Mouse (Mus musculus): Measurements from ENCODE around the gene Arpc4. TPM values are rescaled to one million over a fixed set of nuclear protein-coding genes. Genes with fewer than 3 reads are reported as not detected.

Gene Arpc4
- polyA plus RNA-seq, 1 experiment, result 1,078 TPM

DNA sequence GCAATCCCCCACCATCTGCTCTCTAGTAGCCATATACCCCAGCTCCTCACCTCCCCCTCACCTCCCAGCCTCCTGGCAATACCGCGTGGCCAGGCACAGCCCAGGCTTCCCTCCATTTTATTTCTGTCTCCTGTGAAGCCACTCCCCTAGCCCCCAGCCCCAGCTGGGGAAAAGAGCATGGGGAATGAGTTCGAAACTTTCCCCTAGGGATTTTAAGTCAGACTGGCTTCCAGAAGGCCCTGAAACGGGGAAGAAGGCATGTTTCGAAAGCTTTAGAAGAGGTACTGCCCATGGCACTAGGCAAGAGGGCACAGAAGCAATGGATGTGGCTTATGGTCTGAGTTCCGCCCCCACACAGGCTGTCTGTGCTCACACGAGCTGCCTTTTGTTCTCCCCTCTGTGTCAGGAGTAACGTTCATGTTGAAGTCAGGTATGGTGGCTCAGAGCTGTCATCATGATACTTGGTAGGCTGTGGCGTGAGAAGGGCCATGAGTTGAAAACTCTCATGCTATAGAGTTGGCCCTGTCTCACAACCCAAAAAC, 57.8 kb downstream of the Arpc4 start, which contains the start of gene Cidec:
Gene Cidec, minus strand, starts transcription at position 97 of the 542 bp plus-strand sequence.
- peaks cover 30% of the 10 kb centered on the region for H3K4me1 ChIP-seq
- no peak within 1 kb of the TSS for H3K4me3 ChIP-seq (replicated peaks)
- no peaks in the 10 kb centered on the region for H3K9me3 ChIP-seq
- no peaks in the 10 kb centered on the region for H3K36me3 ChIP-seq (replicated peaks; ENCODE audit: low read length)
- H3K27me3 ChIP-seq (replicated peaks), result peaks cover 35% of the 10 kb centered on the region
- TF ChIP-seq FLI1 (IDR thresholded peaks at IDR 0.05; ENCODE audit: low read length), result no peak
- no peak for TF ChIP-seq GATA1 (IDR thresholded peaks at IDR 0.05; ENCODE audit: borderline replicate concordance, low read length)

DNA sequence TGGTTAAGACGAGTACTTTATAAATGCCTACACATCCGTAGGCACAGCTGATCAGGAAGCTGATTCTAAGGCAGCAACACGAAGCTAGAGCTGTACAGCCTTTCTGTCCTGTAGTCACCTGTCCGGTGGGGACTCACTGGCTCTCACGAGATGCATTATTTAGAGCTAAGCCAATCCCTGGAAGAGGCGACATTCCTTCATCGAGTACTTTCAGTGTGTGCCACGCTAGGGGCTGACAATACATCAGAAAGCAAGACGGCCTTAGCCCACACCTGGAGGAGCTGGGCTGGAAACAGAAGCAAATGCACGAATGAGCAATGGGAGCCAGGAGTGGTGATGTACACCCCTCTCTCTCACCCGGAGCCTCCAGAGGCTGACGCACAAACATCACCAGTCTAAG, 59.2 kb downstream of the Arpc4 start:
- Histone ChIP-seq H3K9me3 (no peaks in the 10 kb centered on the region), H3K4me1 (peaks cover 31% of the 10 kb centered on the region), H3K4me3 (replicated peaks) (no peak overlapping the region), H3K36me3 (replicated peaks; ENCODE audit: low read length) (no peaks in the 10 kb centered on the region), H3K27me3 (replicated peaks) (peaks cover 33% of the 10 kb centered on the region)
- TF ChIP-seq GATA1 (IDR thresholded peaks at IDR 0.05; ENCODE audit: borderline replicate concordance, low read length) (no peak), FLI1 (IDR thresholded peaks at IDR 0.05; ENCODE audit: low read length) (no peak)

DNA sequence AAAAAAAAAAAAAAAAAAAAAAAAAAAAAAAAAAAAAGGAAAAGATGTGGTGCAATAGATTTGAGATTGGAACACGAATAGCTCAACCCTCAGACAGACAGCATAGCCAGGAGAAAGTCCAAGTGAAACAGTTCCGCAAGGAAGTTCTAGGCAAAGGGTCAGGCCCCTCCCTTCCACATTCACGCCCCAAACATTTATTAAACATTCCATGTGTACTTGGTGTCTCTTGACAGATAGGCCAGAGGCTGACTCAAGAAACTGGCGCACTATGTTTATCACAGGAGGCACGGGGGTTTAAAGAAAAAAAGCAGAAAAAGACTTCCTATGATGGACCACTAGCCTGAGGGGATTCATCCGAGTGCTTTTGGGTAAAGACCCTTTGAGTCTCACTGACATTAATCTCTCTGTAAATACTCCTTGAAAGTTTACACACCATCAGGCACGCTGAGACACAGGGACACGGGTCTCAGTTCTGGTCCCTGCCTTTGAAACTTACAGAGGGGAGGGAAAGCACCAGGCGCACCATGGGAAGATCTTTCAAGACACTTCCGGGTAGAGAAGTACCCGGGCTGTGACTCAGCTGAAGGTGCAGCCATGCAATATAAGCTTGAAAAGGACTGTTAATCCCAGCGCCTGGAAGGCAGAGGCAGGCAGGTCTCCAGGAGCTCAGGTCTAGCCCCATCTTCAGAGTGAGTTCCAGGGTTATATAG, 61.0 kb downstream of the Arpc4 start:
- H3K36me3 ChIP-seq (replicated peaks; ENCODE audit: low read length), result no peaks in the 10 kb centered on the region
- no peak for TF ChIP-seq GATA1 (IDR thresholded peaks at IDR 0.05; ENCODE audit: borderline replicate concordance, low read length)
- H3K4me3 ChIP-seq (replicated peaks), result no peak overlapping the region
- H3K4me1 ChIP-seq, result peaks cover 43% of the 10 kb centered on the region
- H3K27me3 ChIP-seq (replicated peaks), result peaks cover 23% of the 10 kb centered on the region
- H3K9me3 ChIP-seq, result no peaks in the 10 kb centered on the region

Other genes with a start within 250 kb of the Arpc4 start
- gene Lhfpl4, start 182.7 kb upstream of the Arpc4 start, polyA plus RNA-seq (2012; ENCODE audit: insufficient read depth, low replicate concordance), result not detected in 2 replicates
- gene Mtmr14, start 140.3 kb upstream of the Arpc4 start, polyA plus RNA-seq (2012; ENCODE audit: insufficient read depth, low replicate concordance), result 479 and 605 TPM in 2 replicates
- gene Cpne9, start 95.8 kb upstream of the Arpc4 start, polyA plus RNA-seq (2012; ENCODE audit: insufficient read depth, low replicate concordance), result 0.43 and 2.3 TPM in 2 replicates
- 10.2 and 16.6 TPM in 2 replicates for gene Brpf1, start 71.0 kb upstream of the Arpc4 start, polyA plus RNA-seq (2012; ENCODE audit: insufficient read depth, low replicate concordance)
- gene Ogg1, start 51.1 kb upstream of the Arpc4 start, polyA plus RNA-seq (2012; ENCODE audit: insufficient read depth, low replicate concordance), result 13.9 and 21.9 TPM in 2 replicates
- 20.3 and 31.4 TPM in 2 replicates for gene Camk1, start 34.1 kb upstream of the Arpc4 start, polyA plus RNA-seq (2012; ENCODE audit: insufficient read depth, low replicate concordance)
- 34.8 and 158 TPM in 2 replicates for gene Tada3, start 232 bp upstream of the Arpc4 start, polyA plus RNA-seq (2012; ENCODE audit: insufficient read depth, low replicate concordance)
- gene Ttll3, start 11.1 kb downstream of the Arpc4 start, polyA plus RNA-seq (2012; ENCODE audit: insufficient read depth, low replicate concordance), result 28.0 and 63.9 TPM in 2 replicates
- 76.2 and 91.3 TPM in 2 replicates for gene Rpusd3, start 41.2 kb downstream of the Arpc4 start, polyA plus RNA-seq (2012; ENCODE audit: insufficient read depth, low replicate concordance)
- gene Cidec, start 57.6 kb downstream of the Arpc4 start, polyA plus RNA-seq (2012; ENCODE audit: insufficient read depth, low replicate concordance), result not detected in 2 replicates
- 1.5 and 10.3 TPM in 2 replicates for gene Jagn1, start 64.5 kb downstream of the Arpc4 start, polyA plus RNA-seq (2012; ENCODE audit: insufficient read depth, low replicate concordance)
- 1.0 TPM in 1 of 2 replicates, not detected in the other for gene Il17re, start 80.4 kb downstream of the Arpc4 start, polyA plus RNA-seq (2012; ENCODE audit: insufficient read depth, low replicate concordance)
- gene Il17rc, start 93.3 kb downstream of the Arpc4 start, polyA plus RNA-seq (2012; ENCODE audit: insufficient read depth, low replicate concordance), result 0.25 TPM in 1 of 2 replicates, not detected in the other
- 157 and 220 TPM in 2 replicates for gene Creld1, start 105.2 kb downstream of the Arpc4 start, polyA plus RNA-seq (2012; ENCODE audit: insufficient read depth, low replicate concordance)
- 0.57 TPM in 1 of 2 replicates, not detected in the other for gene Prrt3, start 123.8 kb downstream of the Arpc4 start, polyA plus RNA-seq (2012; ENCODE audit: insufficient read depth, low replicate concordance)
- 28.9 and 48.3 TPM in 2 replicates for gene Emc3, start 153.5 kb downstream of the Arpc4 start, polyA plus RNA-seq (2012; ENCODE audit: insufficient read depth, low replicate concordance)
- gene Fancd2, start 153.6 kb downstream of the Arpc4 start, polyA plus RNA-seq (2012; ENCODE audit: insufficient read depth, low replicate concordance), result 0.08 and 6.4 TPM in 2 replicates
- gene Fancd2os, start 222.6 kb downstream of the Arpc4 start, polyA plus RNA-seq (2012; ENCODE audit: insufficient read depth, low replicate concordance), result not detected in 2 replicates
- gene Brk1, start 226.7 kb downstream of the Arpc4 start, polyA plus RNA-seq (2012; ENCODE audit: insufficient read depth, low replicate concordance), result 5.0 and 27.4 TPM in 2 replicates
- 2.8 and 7.5 TPM in 2 replicates for gene Vhl, start 245.8 kb downstream of the Arpc4 start, polyA plus RNA-seq (2012; ENCODE audit: insufficient read depth, low replicate concordance)